Mouse (Mus musculus): Measurements from ENCODE around the gene Gast.
"Not testable (repeated sequence)": the region's sequence is repeated elsewhere in the genome, so short reads cannot be mapped to it uniquely, and the experiment has no call there.

Gast gene

GRCm38 (mm10) chr11:100333944-100334457, at the start of gene Gast:
Gene Gast, plus strand, starts transcription at chr11:100334407.
- DNase-seq (ENCODE audit: low read depth, low spot score): no peak

- DNase-seq (ENCODE audit: low read depth, low spot score): no peak
Measured at GRCm38 (mm10) chr11:100284988-100285387, 49.2 kb upstream of the Gast start.

- DNase-seq (ENCODE audit: low read depth, low spot score): no peak
Measured at GRCm38 (mm10) chr11:100287024-100287423, 47.2 kb upstream of the Gast start.

GRCm38 (mm10) chr11:100288942-100289341, 45.3 kb upstream of the Gast start:
- no peak for DNase-seq (ENCODE audit: low read depth, low spot score)

GRCm38 (mm10) chr11:100290235-100290634, 44.0 kb upstream of the Gast start:
- DNase-seq (ENCODE audit: low read depth, low spot score): no peak

GRCm38 (mm10) chr11:100292884-100293283, 41.3 kb upstream of the Gast start:
- DNase-seq (ENCODE audit: low read depth, low spot score): no peak

GRCm38 (mm10) chr11:100295308-100295707, 38.9 kb upstream of the Gast start:
- DNase-seq (ENCODE audit: low read depth, low spot score): peak; percentile 91

- peak; percentile 74 for DNase-seq (ENCODE audit: low read depth, low spot score)
Measured at GRCm38 (mm10) chr11:100297801-100298200, 36.4 kb upstream of the Gast start.

GRCm38 (mm10) chr11:100298274-100299036, 35.8 kb upstream of the Gast start:
- peak; percentile 92 for DNase-seq (ENCODE audit: low read depth, low spot score)

- DNase-seq (ENCODE audit: low read depth, low spot score): peak; percentile 88
Measured at GRCm38 (mm10) chr11:100300293-100300692, 33.9 kb upstream of the Gast start.

- no peak for DNase-seq (ENCODE audit: low read depth, low spot score)
Measured at GRCm38 (mm10) chr11:100301292-100301691, 32.9 kb upstream of the Gast start.

GRCm38 (mm10) chr11:100307900-100308299, 26.3 kb upstream of the Gast start:
- no peak for DNase-seq (ENCODE audit: low read depth, low spot score)

- DNase-seq (ENCODE audit: low read depth, low spot score): not testable (repeated sequence)
Measured at GRCm38 (mm10) chr11:100308672-100309071, 25.5 kb upstream of the Gast start.

- DNase-seq (ENCODE audit: low read depth, low spot score): no peak
Measured at GRCm38 (mm10) chr11:100311656-100312055, 22.6 kb upstream of the Gast start.

- DNase-seq (ENCODE audit: low read depth, low spot score): no peak
Measured at GRCm38 (mm10) chr11:100312096-100312679, 22.0 kb upstream of the Gast start.

- DNase-seq (ENCODE audit: low read depth, low spot score): no peak
Measured at GRCm38 (mm10) chr11:100313424-100313823, 20.8 kb upstream of the Gast start.

- no peak for DNase-seq (ENCODE audit: low read depth, low spot score)
Measured at GRCm38 (mm10) chr11:100315439-100315838, 18.8 kb upstream of the Gast start.

GRCm38 (mm10) chr11:100317826-100318380, 16.3 kb upstream of the Gast start:
- DNase-seq (ENCODE audit: low read depth, low spot score): no peak

GRCm38 (mm10) chr11:100318529-100319451, 15.4 kb upstream of the Gast start:
- peak; percentile 20 for DNase-seq (ENCODE audit: low read depth, low spot score)

GRCm38 (mm10) chr11:100319492-100320171, 14.6 kb upstream of the Gast start, which contains the start of gene Eif1:
Gene Eif1, plus strand, starts transcription at chr11:100319885.
- DNase-seq (ENCODE audit: low read depth, low spot score): peak; percentile 100

GRCm38 (mm10) chr11:100320172-100320630, 14.0 kb upstream of the Gast start:
- peak; percentile 99 for DNase-seq (ENCODE audit: low read depth, low spot score)

Measured in CD4-positive, CD25-positive, alpha-beta regulatory T cell, adult 2 months (primary cell).